Mouse (Mus musculus) heart, postnatal 14 days (tissue): Measurements from ENCODE around the gene Mroh8. TPM values are rescaled to one million over a fixed set of nuclear protein-coding genes. Genes with fewer than 3 reads are reported as not detected.
"Not testable (repeated sequence)": the region's sequence is repeated elsewhere in the genome, so short reads cannot be mapped to it uniquely, and the experiment has no call there.

ENCODE experiments used
- DNase-seq, 2 experiments: peaks; one replicate each; pipeline ENCODE4 v3.0.0; 2021 to 2022
- intact Hi-C: fragments of 180-260 bp; cut with DNase I; formaldehyde crosslinking; loops from one replicate; pipeline ENCODE4 v1.15.1; 2025
- total RNA-seq, 2 experiments: library from RNA; stranded (reverse); gene quantifications; 2 replicates each; pipeline ENCODE4 v1.2.3; 2021

The Mroh8 gene
- total RNA-seq, 2 experiments from 2014 or later = 0.12 to 0.19 TPM

- intact Hi-C loops = no loop called here
Measured at GRCm38 (mm10) chr2:157203026-157203425, 76.3 kb downstream of the Mroh8 start.

GRCm38 (mm10) chr2:157202361-157202760 is 77.0 kb downstream of the Mroh8 start:
- intact Hi-C loops = no loop called here
- no peak for DNase-seq

More at GRCm38 (mm10) chr2:157203026-157203425, 76.3 kb downstream of the Mroh8 start:
- no peak for DNase-seq

- peak; percentile 22 to 25 for DNase-seq
- intact Hi-C loops = no loop called here
Measured at GRCm38 (mm10) chr2:157201081-157201830, 78.1 kb downstream of the Mroh8 start.

GRCm38 (mm10) chr2:157198405-157198804 is 80.9 kb downstream of the Mroh8 start:
- DNase-seq, intact Hi-C loops: not testable (repeated sequence)

- DNase-seq = no peak
- intact Hi-C loops = no loop called here
Measured at GRCm38 (mm10) chr2:157190651-157191050, 88.7 kb downstream of the Mroh8 start.

GRCm38 (mm10) chr2:157187223-157187622 is 92.1 kb downstream of the Mroh8 start:
- intact Hi-C loops = no loop called here

GRCm38 (mm10) chr2:157186504-157186903 is 92.8 kb downstream of the Mroh8 start:
- no peak for DNase-seq
- intact Hi-C loops = no loop called here

More at GRCm38 (mm10) chr2:157187223-157187622, 92.1 kb downstream of the Mroh8 start:
- DNase-seq = no peak

GRCm38 (mm10) chr2:157185022-157185660 is 94.2 kb downstream of the Mroh8 start:
- intact Hi-C loops = no loop called here
- DNase-seq = no peak

GRCm38 (mm10) chr2:157178167-157178566 is 101.2 kb downstream of the Mroh8 start:
- no peak for DNase-seq
- intact Hi-C loops = no loop called here

- intact Hi-C loops = no loop called here
- no peak for DNase-seq
Measured at GRCm38 (mm10) chr2:157176248-157176647, 103.1 kb downstream of the Mroh8 start.

- intact Hi-C loops = no loop called here
- no peak for DNase-seq
Measured at GRCm38 (mm10) chr2:157174416-157174815, 104.9 kb downstream of the Mroh8 start.

GRCm38 (mm10) chr2:157173555-157173954 is 105.8 kb downstream of the Mroh8 start:
- intact Hi-C loops = no loop called here
- DNase-seq = no peak

- no peak for DNase-seq
- intact Hi-C loops = no loop called here
Measured at GRCm38 (mm10) chr2:157172984-157173383, 106.4 kb downstream of the Mroh8 start.

GRCm38 (mm10) chr2:157170626-157171025 is 108.7 kb downstream of the Mroh8 start:
- intact Hi-C loops = no loop called here

GRCm38 (mm10) chr2:157170166-157170565 is 109.2 kb downstream of the Mroh8 start:
- intact Hi-C loops = no loop called here
- DNase-seq = no peak

More at GRCm38 (mm10) chr2:157170626-157171025, 108.7 kb downstream of the Mroh8 start:
- DNase-seq = no peak

- DNase-seq = no peak
- intact Hi-C loops = no loop called here
Measured at GRCm38 (mm10) chr2:157166371-157167080, 112.8 kb downstream of the Mroh8 start.

GRCm38 (mm10) chr2:157165312-157166224 is 113.8 kb downstream of the Mroh8 start:
- intact Hi-C loops, DNase-seq: not testable (repeated sequence)

GRCm38 (mm10) chr2:157164101-157164500 is 115.2 kb downstream of the Mroh8 start:
- no peak for DNase-seq
- intact Hi-C loops = no loop called here
